Mouse (Mus musculus) Patski (cell line): ENCODE data around the gene Mob4. TPM values are rescaled to one million over a fixed set of nuclear protein-coding genes. Genes with fewer than 3 reads are reported as not detected.
"Not testable (repeated sequence)": the region's sequence is repeated elsewhere in the genome, so short reads cannot be mapped to it uniquely, and the experiment has no call there.

Experiments used
- ATAC-seq: fragments of 100-300 bp; one replicate; pipeline ENCODE4 v1.8.0; 2021
- CTCF ChIA-PET: fragments of 350-600 bp; sonication (Branson Sonifier 250); formaldehyde crosslinking; loops from one replicate; lab custom pipeline; 2022; ENCODE audit warnings: inconsistent platforms; lab: Charles Lee
- POLR2A ChIA-PET: fragments of 350-600 bp; sonication (Branson Sonifier 250); formaldehyde crosslinking; loops from one replicate; lab custom pipeline; 2022; ENCODE audit warnings: antibody characterized with exemption, inconsistent platforms; lab: Charles Lee
- DNase-seq: peaks from one replicate; pipeline ENCODE4 v3.0.0-alpha.2; 2011; ENCODE audit warnings: low read depth, low spot score
- H3K27me3 ChIP-seq: fragments of 371-371 bp; one replicate; pipeline ENCODE4 v1.5.1; 2021
- CTCF ChIP-seq: fragments of 100-300 bp; IDR thresholded peaks from one replicate; pipeline ENCODE4 v1.5.1; 2021
- in situ Hi-C: fragments of 300-500 bp; cut with MboI; formaldehyde crosslinking; loops from 3 replicates; pipeline ENCODE4 v1.11.1; 2018; ENCODE audit warnings: low pct_unique_long_range_greater_than_20kb, mixed read lengths
- polyA plus RNA-seq: library from polyadenylated mRNA; unstranded; gene quantifications from one replicate; pipeline ENCODE4 v1.2.3, GENCODE M21; 2021

Gene Mob4
- polyA plus RNA-seq, 1 experiment from 2014 or later: 84.7 TPM

DNA sequence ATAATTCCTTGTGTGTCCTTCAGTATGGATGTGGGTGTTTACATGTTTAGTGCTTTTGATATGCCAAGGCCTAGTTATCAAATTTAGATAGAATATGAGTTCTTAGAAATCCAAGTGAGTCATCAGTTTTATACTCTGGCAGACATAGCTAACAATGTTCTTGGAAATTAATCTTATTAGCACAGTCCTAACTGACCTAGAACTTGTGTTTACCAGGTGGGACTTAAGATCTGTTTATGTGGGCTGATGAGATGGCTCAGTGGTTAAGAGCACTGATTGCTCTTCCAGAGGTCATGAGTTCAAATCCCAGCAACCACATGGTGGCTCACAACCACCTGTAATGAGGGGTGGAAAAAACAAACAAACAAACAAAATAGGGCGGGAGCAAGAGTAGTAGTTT, 38.6 kb upstream of the Mob4 start:
- in situ Hi-C loops: loop anchor here (25.0 kb wide), 1 partner anchor 295 kb away; no protein-coding TSS in a partner anchor
- ChIA-PET POLR2A (no interaction called here), CTCF (no interaction called here)
- DNase-seq (no peak), ATAC-seq (no peak)
- no peak for TF ChIP-seq CTCF
- H3K27me3 ChIP-seq: no peaks in the 10 kb centered on the region

GRCm38 (mm10) chr1:55106919-55107585, 24.0 kb upstream of the Mob4 start:
- in situ Hi-C loops: no loop called here
- POLR2A ChIA-PET: no interaction called here
- H3K27me3 ChIP-seq: no peaks in the 10 kb centered on the region
- DNase-seq: no peak
- no peak for ATAC-seq
- TF ChIP-seq CTCF: no peak
- CTCF ChIA-PET: no interaction called here

DNA sequence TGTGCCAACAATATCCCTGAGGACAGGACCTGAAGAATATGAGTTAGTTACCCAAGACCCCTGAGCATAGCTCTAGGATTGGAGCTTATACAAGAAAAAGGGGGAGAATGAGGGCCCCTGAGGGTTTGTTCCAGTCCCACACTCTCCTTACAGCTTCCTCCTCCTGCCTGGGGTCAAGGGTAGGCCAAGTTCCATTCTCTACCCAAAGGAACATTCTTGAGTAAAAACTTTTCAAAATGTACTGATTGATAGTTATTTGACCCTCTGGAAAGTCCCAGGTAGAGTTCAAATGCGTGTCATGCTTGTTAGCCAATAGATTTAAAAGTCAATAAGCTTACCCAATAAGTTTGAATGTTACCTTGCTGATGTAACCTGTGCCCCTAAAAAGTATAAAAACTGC, 23.4 kb upstream of the Mob4 start:
- in situ Hi-C loops: no loop called here
- ATAC-seq (no peak), DNase-seq (no peak)
- ChIA-PET CTCF (interaction anchor here (0.9 kb wide), 1 partner anchor 9 kb away, joined by 3 read pairs; no protein-coding TSS in a partner anchor), POLR2A (no interaction called here)
- TF ChIP-seq CTCF: no peak
- H3K27me3 ChIP-seq: no peaks in the 10 kb centered on the region

GRCm38 (mm10) chr1:55108473-55108872, 22.6 kb upstream of the Mob4 start:
- no peaks in the 10 kb centered on the region for H3K27me3 ChIP-seq
- POLR2A ChIA-PET: no interaction called here
- no peak for TF ChIP-seq CTCF
- CTCF ChIA-PET: interaction anchor here (0.9 kb wide), 1 partner anchor 9 kb away, joined by 3 read pairs; no protein-coding TSS in a partner anchor
- DNase-seq: no peak
- no peak for ATAC-seq
- in situ Hi-C loops: no loop called here

DNA sequence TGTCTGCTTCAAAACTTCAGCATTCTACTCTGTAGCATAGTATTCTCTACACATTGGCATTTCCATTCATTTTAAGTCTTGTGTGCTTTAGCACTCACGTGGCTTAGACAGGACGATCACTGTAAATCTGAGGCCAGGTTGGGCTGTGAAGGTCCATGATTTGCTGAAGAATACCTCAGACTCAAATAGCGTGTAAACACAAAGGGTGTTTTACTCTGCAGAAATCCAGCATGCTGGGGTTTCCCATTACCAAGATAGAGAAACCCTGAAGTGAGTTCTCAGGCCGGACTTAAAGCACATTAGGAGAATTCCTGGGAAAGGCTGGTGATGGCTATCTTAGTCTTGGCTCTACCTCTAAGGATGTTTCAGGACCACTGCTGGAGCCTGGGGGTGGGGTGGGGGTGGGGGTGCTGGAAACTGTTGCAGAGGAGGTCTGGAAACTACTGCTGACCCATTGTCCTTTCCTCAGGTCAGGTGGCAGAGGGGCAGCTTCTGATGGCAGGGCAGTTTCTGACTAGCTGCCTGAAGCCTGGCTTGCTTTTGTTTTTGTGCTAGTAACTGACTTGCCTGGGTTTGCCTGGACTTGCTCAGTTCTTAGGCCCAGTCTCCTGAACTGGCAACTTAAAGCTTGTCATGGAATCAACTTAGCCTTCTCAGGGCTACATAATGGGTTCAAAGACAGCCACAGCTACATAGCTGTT, 21.8 kb upstream of the Mob4 start:
- no peak for ATAC-seq
- ChIA-PET CTCF (no interaction called here), POLR2A (no interaction called here)
- no peak for DNase-seq
- in situ Hi-C loops: no loop called here
- H3K27me3 ChIP-seq: no peaks in the 10 kb centered on the region
- no peak for TF ChIP-seq CTCF

DNA sequence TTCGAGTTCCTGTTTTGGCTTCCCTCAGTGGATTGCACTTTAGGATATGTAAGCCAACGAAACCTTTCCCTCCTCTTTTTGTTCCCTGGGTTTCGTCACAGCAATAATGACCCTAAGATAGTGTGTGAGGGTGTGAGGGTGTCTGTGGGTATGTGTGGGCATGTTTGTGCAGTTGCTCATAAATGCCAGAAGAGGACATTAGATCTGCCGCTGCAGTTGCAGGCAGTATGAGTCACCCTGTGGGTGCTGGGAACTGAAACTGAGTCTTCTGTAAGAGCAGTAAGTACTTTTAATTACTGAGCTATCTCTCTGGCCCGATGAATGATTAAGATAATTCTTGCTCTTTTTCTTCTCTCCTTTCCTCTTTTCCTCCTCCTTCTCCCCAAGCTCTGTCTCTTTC, 8.0 kb upstream of the Mob4 start:
- no peak for TF ChIP-seq CTCF
- ATAC-seq (no peak), DNase-seq (no peak)
- ChIA-PET POLR2A (no interaction called here), CTCF (no interaction called here)
- no peaks in the 10 kb centered on the region for H3K27me3 ChIP-seq
- in situ Hi-C loops: no loop called here

GRCm38 (mm10) chr1:55123561-55123960, 7.5 kb upstream of the Mob4 start:
- no peak for ATAC-seq
- POLR2A ChIA-PET: no interaction called here
- TF ChIP-seq CTCF: no peak
- in situ Hi-C loops: no loop called here
- CTCF ChIA-PET: no interaction called here
- no peak for DNase-seq
- H3K27me3 ChIP-seq: no peaks in the 10 kb centered on the region

- H3K27me3 ChIP-seq, ATAC-seq, CTCF ChIA-PET, POLR2A ChIA-PET, DNase-seq, in situ Hi-C loops: not testable (repeated sequence)
Measured at GRCm38 (mm10) chr1:55124136-55124535, 6.9 kb upstream of the Mob4 start.

DNA sequence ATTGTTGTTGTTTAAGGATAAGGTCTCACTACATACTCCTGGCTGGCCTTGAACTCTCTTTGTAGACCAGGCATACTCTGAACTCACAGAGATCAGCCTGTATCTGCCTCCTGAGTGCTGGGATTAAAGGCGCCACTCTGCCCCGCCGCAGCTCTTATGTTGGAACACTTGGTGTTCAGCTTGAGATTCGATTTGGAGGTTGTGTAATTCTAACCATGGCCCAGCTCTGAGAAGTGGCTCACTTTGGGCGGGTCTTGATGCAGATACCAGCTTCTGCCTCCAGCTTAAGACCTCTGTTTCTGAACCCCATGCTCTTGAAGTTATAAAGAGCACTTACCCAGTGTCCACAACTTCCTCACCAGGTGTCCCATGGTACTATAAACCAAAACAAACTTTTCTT, 1.3 kb upstream of the Mob4 start:
- in situ Hi-C loops: no loop called here
- ChIA-PET CTCF (no interaction called here), POLR2A (no interaction called here)
- DNase-seq: no peak
- TF ChIP-seq CTCF: no peak
- ATAC-seq: no peak
- H3K27me3 ChIP-seq: no peaks in the 10 kb centered on the region

DNA sequence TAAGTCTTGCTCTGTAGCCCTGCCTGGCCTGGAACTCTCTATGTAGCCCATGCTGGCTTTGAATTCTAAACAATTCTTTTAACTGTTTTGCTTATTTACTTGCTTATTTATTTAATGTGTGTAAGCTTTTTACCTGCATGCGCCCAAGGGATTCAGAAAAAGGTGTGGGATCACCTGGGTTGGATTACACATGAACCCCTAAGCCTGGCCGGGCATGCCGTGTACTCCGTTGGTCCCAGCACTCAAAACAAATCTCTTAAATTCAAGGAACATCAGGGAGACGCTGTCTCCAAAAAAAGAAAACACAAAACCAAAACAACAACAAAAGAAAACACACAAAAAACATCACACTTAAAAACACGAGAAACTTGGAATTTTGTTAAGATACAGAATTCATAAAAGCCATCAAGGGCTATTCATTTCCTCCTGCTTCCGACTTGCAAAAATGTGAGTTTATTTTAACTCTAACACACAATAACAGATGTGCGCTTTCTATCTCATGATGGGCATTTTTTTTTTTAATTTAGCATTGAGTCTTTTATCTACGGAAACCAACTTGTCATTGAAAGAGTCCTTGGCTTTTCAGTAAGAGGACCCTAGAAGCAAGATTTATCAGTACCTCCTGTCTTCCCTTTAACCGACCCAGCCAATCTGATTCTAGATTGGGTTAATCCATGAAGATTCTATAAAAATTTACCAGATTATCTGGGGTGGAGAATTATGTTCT, 678 bp upstream of the Mob4 start:
- H3K27me3 ChIP-seq: no peaks in the 10 kb centered on the region
- TF ChIP-seq CTCF: no peak
- POLR2A ChIA-PET: interaction anchor here (1.2 to 1.3 kb wide), 2 partner anchors 42 to 45 kb away, joined by 3 to 4 read pairs; partner anchors contain the start of genes Hspd1 and Hspe1
- DNase-seq (peak; percentile 7), ATAC-seq (no peak)
- in situ Hi-C loops: no loop called here
- CTCF ChIA-PET: no interaction called here
